Mouse (Mus musculus): Measurements from ENCODE around the gene Spocd1. TPM values are rescaled to one million over a fixed set of nuclear protein-coding genes. Genes with fewer than 3 reads are reported as not detected.

The Spocd1 gene
- polyA plus RNA-seq, 1 experiment from 2014 or later, result not detected

GRCm38 (mm10) chr4:129920542-129921313 lies 8.3 kb upstream of the Spocd1 start:
- Histone ChIP-seq H3K36me3 (no peaks in the 10 kb centered on the region), H3K27ac (replicated peaks) (no peak overlapping the region), H3K4me1 (replicated peaks) (peaks cover 6% of the 10 kb centered on the region; the same call in 1 of the 2 replicates), H3K9me3 (no peaks in the 10 kb centered on the region), H3K4me3 (no peak overlapping the region), H3K9ac (no peak overlapping the region), H3K27me3 (no peaks in the 10 kb centered on the region), H3K4me2 (no peak overlapping the region)
- 90% methylated on average over 15 of the region's 15 CpGs for WGBS
- no peak for ATAC-seq (ENCODE audit: low read depth)

DNA sequence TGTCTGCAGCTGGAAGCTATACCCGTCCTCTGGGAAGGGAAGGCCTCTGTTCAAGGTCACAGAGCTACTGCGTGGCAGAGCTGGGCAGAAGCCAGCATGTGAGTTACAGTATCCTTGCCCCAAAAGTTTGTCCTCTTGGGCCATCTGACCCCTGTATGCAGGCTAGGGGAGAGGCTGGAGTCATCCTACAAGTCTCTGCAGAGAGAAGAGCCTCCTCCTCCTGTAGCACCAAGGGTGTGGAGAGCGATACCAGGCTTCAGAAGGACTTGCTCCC lies 7.8 kb upstream of the Spocd1 start:
- Histone ChIP-seq H3K36me3 (no peaks in the 10 kb centered on the region), H3K4me1 (replicated peaks) (peaks cover 4% of the 10 kb centered on the region; the same call in 1 of the 2 replicates), H3K4me3 (no peak overlapping the region), H3K27me3 (no peaks in the 10 kb centered on the region), H3K27ac (replicated peaks) (no peak overlapping the region), H3K9ac (no peak overlapping the region), H3K9me3 (no peaks in the 10 kb centered on the region), H3K4me2 (no peak overlapping the region)
- no peak for ATAC-seq (ENCODE audit: low read depth)
- 77% methylated on average over 3 of the region's 3 CpGs for WGBS

- 86% methylated on average over 8 of the region's 8 CpGs for WGBS
- Histone ChIP-seq H3K36me3 (no peaks in the 10 kb centered on the region), H3K9ac (no peak overlapping the region), H3K4me1 (replicated peaks) (peaks cover 5% of the 10 kb centered on the region; the same call in 1 of the 2 replicates), H3K27ac (replicated peaks) (no peak overlapping the region), H3K4me3 (no peak overlapping the region), H3K9me3 (no peaks in the 10 kb centered on the region), H3K27me3 (no peaks in the 10 kb centered on the region), H3K4me2 (no peak overlapping the region)
- no peak for ATAC-seq (ENCODE audit: low read depth)
Measured at GRCm38 (mm10) chr4:129924143-129924542, 4.9 kb upstream of the Spocd1 start.

DNA sequence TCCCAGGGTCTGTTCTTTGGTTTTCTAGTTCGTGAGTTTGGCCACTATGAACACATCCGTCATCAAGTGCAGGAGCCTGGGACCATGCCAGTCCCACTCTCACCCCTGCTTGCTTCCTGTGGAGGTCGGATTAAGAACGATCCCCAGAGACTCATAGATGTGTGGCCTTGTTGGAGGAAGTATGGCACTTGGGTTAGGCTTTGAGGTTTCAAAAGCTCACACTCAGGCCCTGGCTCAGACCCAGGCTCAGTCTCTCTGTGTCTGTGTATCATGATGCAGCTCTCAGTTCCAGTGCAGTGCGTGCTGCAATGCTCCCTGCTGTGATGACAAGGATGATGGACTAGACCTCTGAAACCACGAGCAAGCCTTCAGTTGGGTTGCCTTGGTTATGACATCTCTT lies 4.4 kb upstream of the Spocd1 start:
- no peaks in the 10 kb centered on the region for H3K27me3 ChIP-seq
- no peak overlapping the region for H3K27ac ChIP-seq (replicated peaks)
- no peak for ATAC-seq (ENCODE audit: low read depth)
- no peaks in the 10 kb centered on the region for H3K9me3 ChIP-seq
- H3K4me2 ChIP-seq, result no peak overlapping the region
- WGBS, result 69% methylated on average over 6 of the region's 6 CpGs
- H3K4me1 ChIP-seq (replicated peaks), result peaks cover 5% of the 10 kb centered on the region; the same call in 1 of the 2 replicates
- H3K4me3 ChIP-seq, result no peak overlapping the region
- H3K36me3 ChIP-seq, result no peaks in the 10 kb centered on the region
- H3K9ac ChIP-seq, result no peak overlapping the region

DNA sequence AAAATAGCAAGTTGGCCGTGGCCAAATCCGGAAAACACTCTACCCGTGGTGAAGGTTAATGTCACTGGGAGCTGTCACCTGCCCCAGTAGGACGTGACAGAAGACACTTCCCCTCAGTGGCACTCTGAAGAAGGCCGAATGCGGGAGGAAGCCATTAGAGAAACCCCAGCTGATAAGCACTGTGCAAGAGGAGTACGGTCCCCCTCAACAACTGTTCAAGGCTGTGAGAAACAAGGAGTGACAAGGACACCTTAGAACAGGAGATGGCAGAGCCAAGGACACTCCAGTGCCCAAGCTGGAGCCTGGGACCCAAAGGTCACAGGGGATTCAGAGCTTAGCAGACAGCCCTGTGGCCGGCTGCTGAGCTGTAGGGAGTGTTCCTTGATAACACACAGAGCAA lies 2.5 kb upstream of the Spocd1 start:
- Histone ChIP-seq H3K27ac (replicated peaks) (no peak overlapping the region), H3K4me1 (replicated peaks) (peaks cover 5% of the 10 kb centered on the region; the same call in 1 of the 2 replicates), H3K27me3 (no peaks in the 10 kb centered on the region), H3K9ac (no peak overlapping the region), H3K9me3 (no peaks in the 10 kb centered on the region), H3K4me3 (no peak overlapping the region), H3K4me2 (no peak overlapping the region), H3K36me3 (no peaks in the 10 kb centered on the region)
- 61% methylated on average over 8 of the region's 8 CpGs for WGBS
- ATAC-seq (ENCODE audit: low read depth), result no peak

GRCm38 (mm10) chr4:129927091-129927490 lies 2.0 kb upstream of the Spocd1 start:
- no peak overlapping the region for H3K4me3 ChIP-seq
- no peak overlapping the region for H3K27ac ChIP-seq (replicated peaks)
- ATAC-seq (ENCODE audit: low read depth), result no peak
- WGBS, result 84% methylated on average over 3 of the region's 3 CpGs
- H3K4me1 ChIP-seq (replicated peaks), result peaks cover 5% of the 10 kb centered on the region; the same call in 1 of the 2 replicates
- no peaks in the 10 kb centered on the region for H3K27me3 ChIP-seq
- H3K4me2 ChIP-seq, result no peak overlapping the region
- no peak overlapping the region for H3K9ac ChIP-seq
- H3K36me3 ChIP-seq, result no peaks in the 10 kb centered on the region
- no peaks in the 10 kb centered on the region for H3K9me3 ChIP-seq

DNA sequence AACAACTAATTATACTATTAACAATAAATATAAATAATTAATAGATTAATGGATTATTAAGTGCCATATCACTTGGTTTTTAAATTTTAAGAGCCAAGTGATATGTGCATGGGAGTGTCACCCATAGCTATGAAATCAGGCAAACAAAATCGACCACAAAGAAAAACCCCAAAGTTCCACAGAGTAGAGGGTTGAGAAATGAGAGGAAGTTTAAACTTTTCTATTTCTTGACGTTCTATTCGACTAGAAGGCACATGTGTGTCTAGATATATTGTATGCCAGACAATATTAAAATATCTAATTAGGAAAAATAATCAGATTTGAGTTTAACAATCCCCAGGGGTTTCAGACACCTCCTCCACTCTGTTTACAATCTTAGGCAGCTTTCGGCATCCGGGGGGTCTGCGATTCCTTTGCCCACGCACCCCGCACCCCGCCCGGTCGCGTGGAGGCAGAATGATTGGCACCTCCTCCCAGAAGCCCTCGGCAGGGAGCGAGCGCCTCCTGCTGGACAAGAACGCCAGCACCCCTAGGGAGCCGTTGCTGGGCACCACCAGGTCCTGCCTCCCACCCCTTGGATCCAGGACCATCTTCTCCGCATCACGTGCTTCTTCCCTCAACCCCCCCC lies 811 bp upstream of the Spocd1 start:
- no peak for ATAC-seq (ENCODE audit: low read depth)
- Histone ChIP-seq H3K27me3 (no peaks in the 10 kb centered on the region), H3K27ac (replicated peaks) (no peak overlapping the region), H3K4me1 (replicated peaks) (peaks cover 5% of the 10 kb centered on the region; the same call in 1 of the 2 replicates), H3K9ac (no peak overlapping the region), H3K9me3 (no peaks in the 10 kb centered on the region), H3K36me3 (no peaks in the 10 kb centered on the region), H3K4me2 (peak overlapping the region; percentile 44), H3K4me3 (no peak overlapping the region)
- 7% methylated on average over 19 of the region's 19 CpGs for WGBS

DNA sequence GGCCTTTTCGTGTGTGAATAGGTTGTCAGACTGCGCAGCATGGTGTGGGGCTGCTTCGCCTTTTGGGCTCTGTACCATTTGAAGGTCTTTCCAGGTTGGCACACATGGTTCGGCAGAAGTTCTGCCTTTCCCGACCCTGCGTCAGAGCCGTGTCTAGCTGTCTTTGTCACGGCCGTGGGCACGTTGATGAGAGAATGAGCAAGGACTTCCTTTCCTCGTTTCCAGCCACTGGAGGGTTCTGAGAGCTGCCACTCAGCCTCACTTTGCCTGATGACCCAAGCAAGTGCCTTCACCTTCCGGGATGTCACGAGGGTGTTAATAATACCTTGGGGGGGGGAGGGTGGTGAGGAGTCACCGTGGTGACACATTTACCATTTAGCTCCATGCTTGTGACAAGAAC lies 4.6 kb downstream of the Spocd1 start:
- peaks cover 13% of the 10 kb centered on the region for H3K4me1 ChIP-seq (replicated peaks)
- H3K4me3 ChIP-seq, result no peak overlapping the region
- no peaks in the 10 kb centered on the region for H3K27me3 ChIP-seq
- no peaks in the 10 kb centered on the region for H3K36me3 ChIP-seq
- 73% methylated on average over 14 of the region's 14 CpGs for WGBS
- no peak overlapping the region for H3K4me2 ChIP-seq
- H3K9ac ChIP-seq, result no peak overlapping the region
- no peak for ATAC-seq (ENCODE audit: low read depth)
- no peak overlapping the region for H3K27ac ChIP-seq (replicated peaks)
- H3K9me3 ChIP-seq, result no peaks in the 10 kb centered on the region

DNA sequence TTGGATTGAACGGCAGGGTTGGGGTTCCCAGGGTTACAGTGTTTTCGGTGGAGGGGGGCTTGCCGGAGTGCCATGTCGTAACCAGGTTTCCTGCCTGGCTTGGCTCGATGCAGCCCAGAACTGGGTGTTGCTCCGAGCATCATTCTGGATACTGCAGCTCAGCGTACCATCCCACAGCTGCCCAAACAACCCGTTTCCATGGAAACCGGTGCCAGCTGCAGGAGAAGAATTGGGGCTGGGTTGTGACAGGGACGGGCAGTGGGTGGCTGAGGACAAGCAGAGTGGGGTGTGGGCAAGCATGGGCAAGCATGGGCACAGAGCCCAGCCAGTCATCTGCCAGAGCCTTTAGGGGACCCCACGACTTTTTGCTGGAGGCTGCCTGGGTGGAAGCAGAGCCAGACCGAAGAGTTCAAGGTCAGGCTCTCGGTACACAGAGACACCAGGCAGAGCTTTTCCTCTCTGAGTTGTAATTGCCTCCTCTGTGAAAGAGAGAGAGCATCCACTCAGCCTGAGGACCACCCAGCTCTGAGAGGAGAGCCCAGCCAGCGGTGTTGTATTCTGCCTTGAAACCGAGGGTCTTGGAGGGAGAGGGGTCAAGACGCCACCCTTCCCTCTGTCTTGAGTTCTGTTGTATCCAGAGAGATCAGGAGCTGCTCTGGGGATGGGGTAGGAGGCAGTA lies 5.3 kb downstream of the Spocd1 start:
- Histone ChIP-seq H3K27ac (replicated peaks) (no peak overlapping the region), H3K9me3 (no peaks in the 10 kb centered on the region), H3K27me3 (no peaks in the 10 kb centered on the region), H3K4me1 (replicated peaks) (peaks cover 13% of the 10 kb centered on the region), H3K36me3 (no peaks in the 10 kb centered on the region), H3K9ac (no peak overlapping the region), H3K4me3 (no peak overlapping the region), H3K4me2 (no peak overlapping the region)
- peak; percentile 63 for ATAC-seq (ENCODE audit: low read depth)
- 56% methylated on average over 16 of the region's 16 CpGs for WGBS

DNA sequence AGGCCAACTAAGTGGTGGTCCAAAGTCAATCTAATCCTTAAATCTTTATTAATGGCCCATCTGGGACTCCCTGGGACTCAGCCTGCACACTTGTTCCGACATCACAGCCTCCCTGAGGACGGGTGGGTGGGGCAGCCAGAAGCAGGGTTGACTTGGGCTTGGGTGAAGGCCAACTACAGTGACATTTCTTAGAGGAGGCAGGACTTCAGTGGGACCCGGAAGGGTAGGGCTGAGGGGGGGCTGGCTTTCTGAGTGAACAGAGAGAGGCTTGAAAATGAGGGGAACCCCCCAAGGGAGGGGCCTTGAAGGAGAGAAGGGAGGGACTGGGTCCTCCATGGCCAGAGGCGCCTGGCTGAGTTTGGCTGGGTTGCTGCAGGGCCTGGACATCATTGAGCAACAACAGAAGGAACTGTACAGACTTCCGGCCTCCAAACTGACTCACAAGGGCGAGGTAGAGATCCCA lies 22.3 kb downstream of the Spocd1 start:
- ATAC-seq (ENCODE audit: low read depth), result no peak

GRCm38 (mm10) chr4:129952241-129952810 lies 23.3 kb downstream of the Spocd1 start:
- Histone ChIP-seq H3K9me3 (no peaks in the 10 kb centered on the region), H3K4me2 (no peak overlapping the region)
- 62% methylated on average over 5 of the region's 5 CpGs for WGBS

More for the DNA sequence above, 22.3 kb downstream of the Spocd1 start:
- H3K36me3 ChIP-seq, result no peaks in the 10 kb centered on the region
- H3K4me1 ChIP-seq (replicated peaks), result 0 out of 2 replicates have a peak, but pooled peaks cover 15% of the 10 kb centered on the region
- no peak overlapping the region for H3K27ac ChIP-seq (replicated peaks)
- WGBS, result 80% methylated on average over 6 of the region's 6 CpGs
- H3K4me2 ChIP-seq, result no peak overlapping the region
- no peaks in the 10 kb centered on the region for H3K9me3 ChIP-seq
- no peak overlapping the region for H3K4me3 ChIP-seq
- no peak overlapping the region for H3K9ac ChIP-seq
- H3K27me3 ChIP-seq, result peaks cover 6% of the 10 kb centered on the region; the same call in 1 of the 2 replicates

GRCm38 (mm10) chr4:129954527-129954926 lies 25.5 kb downstream of the Spocd1 start:
- H3K27ac ChIP-seq (replicated peaks), result no peak overlapping the region
- H3K27me3 ChIP-seq, result peaks cover 14% of the 10 kb centered on the region; the same call in 1 of the 2 replicates
- no peaks in the 10 kb centered on the region for H3K9me3 ChIP-seq
- no peak overlapping the region for H3K4me2 ChIP-seq
- no peaks in the 10 kb centered on the region for H3K36me3 ChIP-seq
- ATAC-seq (ENCODE audit: low read depth), result no peak
- H3K9ac ChIP-seq, result no peak overlapping the region
- 54% methylated on average over 2 of the region's 2 CpGs for WGBS
- H3K4me3 ChIP-seq, result no peak overlapping the region
- H3K4me1 ChIP-seq (replicated peaks), result peaks cover 15% of the 10 kb centered on the region; the same call in 1 of the 2 replicates

More at GRCm38 (mm10) chr4:129952241-129952810, 23.3 kb downstream of the Spocd1 start:
- H3K27me3 ChIP-seq, result peaks cover 10% of the 10 kb centered on the region; the same call in 1 of the 2 replicates
- 0 out of 2 replicates have a peak, but pooled peaks cover 15% of the 10 kb centered on the region for H3K4me1 ChIP-seq (replicated peaks)
- H3K27ac ChIP-seq (replicated peaks), result no peak overlapping the region
- H3K36me3 ChIP-seq, result no peaks in the 10 kb centered on the region
- no peak overlapping the region for H3K9ac ChIP-seq
- no peak for ATAC-seq (ENCODE audit: low read depth)
- H3K4me3 ChIP-seq, result no peak overlapping the region
